Mouse (Mus musculus): ENCODE results near the gene Rpl36a.

The Rpl36a gene

DNA sequence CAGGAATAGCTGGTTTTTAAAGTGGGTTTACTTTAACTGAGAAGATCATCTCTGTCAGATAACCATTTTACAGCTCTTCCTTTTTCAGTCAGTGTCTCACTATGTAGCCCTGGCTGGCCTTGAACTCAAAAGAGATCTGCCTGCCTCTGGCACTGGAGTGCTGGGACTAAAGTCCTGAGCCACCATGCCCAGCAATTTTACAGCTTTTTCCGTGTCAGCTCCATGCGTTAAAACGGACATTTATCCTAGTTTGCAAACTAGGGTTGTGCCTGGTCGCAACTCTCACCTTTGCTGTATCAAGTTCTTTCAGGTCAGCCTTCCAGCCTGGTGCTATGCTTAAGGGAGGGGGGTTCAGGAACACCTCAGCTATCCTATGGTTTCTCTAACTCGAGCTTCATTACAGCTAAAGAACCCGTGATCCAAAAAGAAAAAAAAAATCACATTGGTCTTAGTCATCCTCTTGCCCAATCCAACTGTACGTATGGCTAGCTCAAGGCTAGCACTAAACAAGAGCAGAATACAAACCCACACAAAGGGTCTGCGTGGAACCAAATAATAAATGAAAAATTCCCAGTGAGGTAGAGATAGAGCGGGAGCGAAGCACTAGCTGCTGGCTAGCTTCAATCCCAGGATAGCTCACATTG lies 14.6 kb downstream of the Rpl36a start:
- DNase-seq (ENCODE audit: low read depth, low spot score) = no peak

DNA sequence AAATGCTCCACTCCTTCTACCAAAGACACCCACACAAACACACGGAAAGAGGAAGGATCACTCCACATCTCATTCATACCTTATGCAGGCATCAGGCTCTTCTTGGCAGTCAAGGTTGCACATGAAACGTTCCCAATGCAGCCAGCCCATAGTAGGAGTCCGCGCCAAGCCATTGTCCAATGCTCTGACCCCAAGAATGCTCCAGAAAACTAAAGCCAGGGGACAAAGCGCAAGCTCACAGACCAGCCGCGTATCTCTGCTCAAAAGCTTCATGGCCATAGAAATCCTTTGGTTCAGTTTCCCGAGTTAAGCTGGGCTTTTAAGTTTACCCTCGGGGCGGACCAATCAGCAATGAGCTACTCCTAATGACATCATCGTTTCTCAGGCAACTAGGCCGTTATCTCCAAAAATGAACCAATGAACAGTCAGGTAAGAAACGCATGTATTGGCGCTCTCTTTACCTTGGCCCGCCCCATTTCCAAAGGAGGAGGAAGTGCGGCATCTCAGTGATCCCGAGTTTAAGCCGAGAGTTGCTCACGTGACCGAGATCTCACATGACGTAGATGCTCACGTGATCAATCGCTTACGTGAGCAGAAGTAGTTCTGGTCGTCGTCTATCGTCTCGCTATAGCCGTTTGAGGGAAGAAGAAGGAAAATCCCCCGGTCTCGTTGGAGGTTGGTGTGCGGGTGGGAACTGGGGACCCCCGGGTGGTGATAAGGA lies 15.4 kb downstream of the Rpl36a start, which contains the start of the genes Gla and Hnrnph2:
Gene Gla, minus strand, starts transcription at position 467 of the 721 bp plus-strand sequence.
Gene Hnrnph2, plus strand, starts transcription at position 521 of the 721 bp plus-strand sequence.
- DNase-seq (ENCODE audit: low read depth, low spot score) = peak; percentile 97

DNA sequence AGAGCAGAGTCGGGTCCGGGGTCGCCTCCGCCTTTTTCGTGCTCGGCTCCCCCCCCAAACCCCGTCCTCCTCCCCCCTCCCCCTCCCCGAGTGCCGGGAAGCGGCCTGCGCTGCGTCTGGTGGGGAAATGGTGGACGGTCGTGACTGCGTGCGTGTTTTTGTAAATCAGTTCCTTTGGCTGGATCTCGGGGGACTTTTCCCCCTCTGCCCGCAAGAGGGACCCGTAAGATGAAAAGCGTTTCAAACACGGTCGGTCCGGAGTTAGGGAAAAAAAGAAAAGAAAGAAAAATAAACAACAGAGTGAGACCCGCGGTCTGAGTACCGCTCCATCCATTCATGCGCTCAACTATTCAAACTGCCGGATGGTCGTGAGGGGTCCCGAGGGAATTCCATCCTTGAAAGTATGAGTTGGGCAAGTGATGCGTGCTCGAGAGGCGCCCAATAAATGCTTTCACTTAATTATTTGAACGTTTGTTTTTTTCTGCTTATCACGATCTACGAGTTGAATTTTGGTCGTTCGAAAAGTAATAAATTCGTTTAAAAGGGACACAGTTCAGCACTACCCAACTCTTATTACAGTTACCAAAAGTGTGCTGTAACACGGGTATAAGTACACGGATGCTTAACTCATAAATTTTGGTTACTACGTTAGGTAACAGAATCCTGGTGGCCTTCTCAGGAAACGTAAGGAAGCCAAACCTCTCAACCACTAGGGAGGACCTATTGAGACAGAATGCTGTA lies 16.1 kb downstream of the Rpl36a start:
- DNase-seq (ENCODE audit: low read depth, low spot score) = peak; percentile 59

DNA sequence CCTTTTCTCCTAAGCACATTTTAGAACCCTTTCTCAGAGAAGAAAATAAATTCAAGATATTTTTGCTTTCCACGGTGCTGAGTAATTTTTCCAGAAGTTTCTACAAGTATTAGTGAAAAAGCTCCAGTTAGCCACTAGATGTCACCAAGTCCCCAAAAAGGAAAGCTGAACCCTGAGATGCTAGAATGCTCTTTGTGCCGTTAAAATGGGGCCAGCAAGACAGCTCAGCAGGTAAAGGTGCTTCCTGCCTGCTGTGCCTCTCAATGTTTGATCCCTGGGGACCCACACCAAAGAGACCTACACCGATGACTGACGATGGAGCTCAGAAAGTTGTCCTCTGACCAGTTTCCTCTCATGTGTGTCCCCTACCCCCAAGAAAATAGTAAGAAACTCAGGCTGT lies 24.0 kb downstream of the Rpl36a start:
- DNase-seq (ENCODE audit: low read depth, low spot score) = peak; percentile 57

DNA sequence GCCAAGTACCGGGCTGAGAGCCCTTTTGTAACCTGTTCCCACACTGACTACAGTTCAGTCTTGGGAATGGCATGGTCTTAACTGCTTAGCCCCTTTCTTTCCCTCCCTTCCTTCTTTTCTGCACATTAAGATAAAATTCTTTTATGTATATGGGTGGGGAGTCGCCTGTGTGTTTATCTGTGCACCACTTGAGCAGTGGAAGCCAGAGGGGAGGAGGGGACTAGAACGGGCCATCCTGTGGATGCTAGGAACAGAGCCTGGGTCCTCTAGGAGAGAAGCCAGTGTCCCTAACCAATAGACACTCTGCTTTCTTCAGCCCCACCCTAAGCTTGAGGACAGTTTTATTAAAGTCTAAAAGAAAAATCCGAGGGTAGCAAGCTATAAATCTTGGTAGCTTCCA lies 25.5 kb downstream of the Rpl36a start:
- DNase-seq (ENCODE audit: low read depth, low spot score) = no peak

DNA sequence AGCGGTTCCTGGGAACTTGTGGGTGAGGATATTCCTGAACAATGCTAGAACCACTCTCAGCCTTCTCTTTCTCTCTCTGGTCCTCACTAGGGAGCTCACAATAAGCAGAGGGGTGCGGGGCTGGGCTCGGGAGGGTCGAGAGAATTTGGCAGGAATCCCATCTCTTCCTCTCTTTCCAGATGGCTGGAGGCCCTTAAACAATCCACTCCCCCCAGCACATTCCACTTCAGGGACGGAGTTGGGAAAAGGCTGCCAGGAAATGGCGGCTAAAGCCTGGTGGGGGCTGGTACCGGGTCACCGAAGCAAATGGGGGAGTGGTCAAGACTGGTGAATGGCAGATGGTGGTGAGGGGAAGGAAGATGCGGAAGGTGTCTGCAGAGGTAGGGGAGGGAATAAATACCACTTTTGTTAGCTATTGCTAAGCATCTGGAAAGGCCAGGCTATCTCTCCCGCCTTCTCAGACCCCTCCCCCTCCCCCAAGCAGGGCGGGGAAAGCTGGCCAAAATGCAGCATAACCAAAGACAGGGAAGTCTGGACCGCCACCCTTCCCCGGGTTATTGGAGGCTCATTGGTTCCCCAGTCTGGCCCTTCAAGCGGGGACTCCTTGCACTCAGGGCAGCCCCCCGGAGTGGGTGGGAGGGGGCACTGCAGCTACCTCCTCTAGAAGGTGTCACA lies 27.0 kb downstream of the Rpl36a start:
- DNase-seq (ENCODE audit: low read depth, low spot score) = no peak

DNA sequence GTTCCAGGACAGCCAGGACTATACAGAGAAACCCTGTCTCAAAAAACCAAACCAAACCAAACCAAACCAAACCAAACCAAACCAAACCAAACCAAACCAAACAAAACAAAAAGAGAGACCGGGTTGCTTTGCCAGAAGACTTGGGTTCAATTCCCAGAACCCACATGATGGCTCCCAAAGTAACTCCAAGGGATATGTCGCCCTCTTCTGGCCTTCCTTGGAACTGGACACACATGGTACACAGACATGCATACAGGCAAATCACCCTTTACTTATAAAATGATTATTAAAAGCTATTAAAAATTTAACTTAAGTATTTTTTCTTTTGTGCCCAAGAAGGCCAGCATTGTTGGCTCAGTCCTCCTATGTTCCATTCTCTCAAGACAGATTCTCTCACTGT lies 28.9 kb downstream of the Rpl36a start:
- DNase-seq (ENCODE audit: low read depth, low spot score) = no peak

DNA sequence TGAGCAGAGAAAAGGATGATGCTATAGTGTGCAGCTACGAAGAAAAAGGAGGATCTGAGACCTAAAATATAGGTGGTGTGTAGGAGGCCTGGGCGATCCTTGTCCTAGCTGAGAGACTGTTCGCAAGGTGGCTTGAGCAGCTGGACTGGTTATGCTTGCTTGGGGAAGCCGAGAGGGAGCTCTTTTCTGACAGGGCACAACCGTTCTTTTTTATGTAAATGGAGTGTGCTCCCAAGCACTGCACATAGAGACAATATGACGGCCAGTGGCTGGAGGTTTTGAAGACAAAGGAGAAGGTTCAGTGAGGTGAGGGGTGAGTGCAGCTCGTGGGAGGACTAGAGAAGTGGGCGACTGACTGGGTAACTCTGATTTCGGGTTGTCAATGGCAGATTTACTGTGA lies 34.2 kb downstream of the Rpl36a start:
- no peak for DNase-seq (ENCODE audit: low read depth, low spot score)

DNA sequence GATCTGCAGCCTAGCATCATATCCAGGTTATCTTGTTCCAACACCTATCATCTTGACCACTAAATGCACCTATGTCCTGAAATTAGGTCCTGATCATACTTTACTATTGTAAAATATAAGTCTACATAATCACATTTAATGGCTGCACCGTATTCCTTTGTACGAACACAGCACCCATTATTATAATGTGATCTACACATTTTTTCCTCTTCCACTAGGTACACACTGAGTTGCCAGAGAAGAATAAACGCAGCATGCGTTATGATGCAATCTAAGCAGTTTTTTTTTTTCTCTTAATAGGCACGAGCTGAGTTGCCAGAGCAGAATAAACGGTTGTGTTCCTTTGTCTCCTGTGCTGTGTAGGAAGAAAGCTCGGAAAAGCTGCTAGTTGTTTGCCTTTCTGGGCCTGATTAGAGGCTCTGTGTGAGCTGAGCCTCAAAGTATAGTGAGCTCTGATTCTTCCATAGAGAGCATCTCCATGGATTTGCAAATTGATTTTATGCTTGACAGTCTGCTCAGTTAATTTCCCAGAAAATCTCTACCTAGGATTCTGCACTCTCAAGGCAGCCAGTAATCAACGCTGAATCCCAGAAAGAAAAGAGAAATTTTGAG lies 34.9 kb downstream of the Rpl36a start:
- no peak for DNase-seq (ENCODE audit: low read depth, low spot score)

DNA sequence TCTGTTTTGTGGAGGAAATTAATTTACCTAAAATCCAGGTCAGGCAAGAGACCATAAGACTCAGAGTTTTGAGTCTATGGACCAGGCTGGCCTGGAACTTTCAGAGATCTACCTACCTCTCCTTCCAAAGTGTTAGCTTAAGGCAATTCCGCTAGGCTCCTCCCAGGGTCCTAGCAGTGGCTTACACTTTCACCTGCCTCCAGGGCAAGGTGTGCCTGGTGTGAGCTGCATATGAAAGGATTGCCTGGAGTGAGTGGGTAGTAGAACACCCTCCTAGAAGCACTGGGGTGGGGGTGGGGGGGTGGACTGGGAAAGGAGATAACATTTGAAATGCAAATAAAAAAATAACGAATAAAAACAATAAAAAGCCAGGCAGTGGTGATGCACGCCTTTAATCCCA lies 36.2 kb downstream of the Rpl36a start:
- DNase-seq (ENCODE audit: low read depth, low spot score) = no peak

DNA sequence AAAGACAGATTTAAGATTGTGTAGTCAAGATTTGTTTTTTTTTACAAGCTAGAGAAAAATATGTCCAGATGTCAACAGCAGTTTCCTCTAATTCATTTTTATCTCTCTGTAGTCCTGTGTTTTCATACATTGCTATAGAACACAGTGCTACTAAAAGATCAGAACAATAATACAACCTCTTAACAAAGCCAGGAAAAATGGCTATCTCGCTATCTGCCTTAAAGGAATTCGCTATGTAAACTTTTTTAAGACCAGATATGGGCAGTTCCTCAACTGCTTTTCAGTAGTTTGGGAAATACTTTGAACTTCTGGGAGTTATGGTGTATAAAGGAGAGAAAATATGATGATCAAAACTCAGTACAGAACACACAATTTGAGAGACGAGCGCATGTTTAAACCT lies 37.9 kb downstream of the Rpl36a start:
- DNase-seq (ENCODE audit: low read depth, low spot score) = no peak

DNA sequence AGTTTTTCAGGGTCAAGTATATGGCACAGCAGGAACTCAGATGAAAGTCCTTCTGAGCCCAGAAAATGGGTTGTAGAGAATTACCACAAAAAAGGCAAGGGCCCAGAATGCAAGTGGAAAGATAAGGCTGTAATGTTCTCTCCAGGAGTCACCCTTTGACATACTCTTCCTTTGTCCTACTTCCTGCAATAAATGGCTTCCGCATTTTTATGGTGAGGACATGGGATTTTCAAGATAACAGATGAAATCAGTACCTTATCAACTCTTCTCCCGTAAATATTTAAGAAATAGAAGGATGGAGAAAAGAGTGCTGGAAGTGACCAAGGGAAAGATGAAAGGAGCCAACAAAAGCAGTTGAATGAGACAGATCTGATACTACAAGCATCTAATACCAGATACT lies 42.7 kb downstream of the Rpl36a start:
- DNase-seq (ENCODE audit: low read depth, low spot score) = no peak

DNA sequence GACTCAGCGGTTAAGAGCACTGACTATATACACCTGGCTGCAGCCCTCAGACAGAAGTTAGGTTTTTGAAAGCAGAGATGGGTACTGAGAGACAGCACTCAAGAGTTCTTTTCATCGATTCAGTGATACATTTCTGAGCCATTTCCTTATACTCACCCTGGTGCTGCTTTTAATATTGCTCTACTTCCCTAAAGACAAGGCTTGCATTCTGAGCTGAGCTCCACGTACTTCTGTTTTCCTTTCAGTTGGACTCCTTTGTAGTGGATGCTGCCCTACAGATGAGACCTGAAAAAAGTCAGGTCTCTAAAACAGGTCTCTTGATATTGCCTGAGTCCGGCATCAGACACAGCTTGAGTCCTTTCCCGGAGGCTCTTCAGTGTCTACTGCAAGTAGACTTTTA lies 47.3 kb downstream of the Rpl36a start:
- no peak for DNase-seq (ENCODE audit: low read depth, low spot score)

DNA sequence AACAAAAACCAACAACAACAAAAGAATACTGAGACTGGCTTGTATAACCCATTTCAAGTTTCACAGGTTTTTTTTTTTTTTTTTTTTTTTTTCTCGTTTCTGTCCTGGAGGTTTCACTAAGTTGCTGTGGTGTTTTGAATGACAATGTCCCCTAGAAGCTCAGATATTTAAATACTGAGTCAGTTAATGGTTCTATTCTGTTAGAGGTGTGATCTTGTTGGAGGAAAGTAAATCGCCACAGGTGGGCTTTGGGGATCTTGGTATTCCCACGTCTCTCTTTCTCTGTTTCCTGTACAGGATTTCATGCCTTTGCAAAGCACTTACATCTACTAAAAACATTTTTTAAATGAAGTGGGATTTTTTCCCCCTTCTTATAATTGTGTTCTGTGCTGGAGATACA lies 49.7 kb downstream of the Rpl36a start:
- no peak for DNase-seq (ENCODE audit: low read depth, low spot score)

DNA sequence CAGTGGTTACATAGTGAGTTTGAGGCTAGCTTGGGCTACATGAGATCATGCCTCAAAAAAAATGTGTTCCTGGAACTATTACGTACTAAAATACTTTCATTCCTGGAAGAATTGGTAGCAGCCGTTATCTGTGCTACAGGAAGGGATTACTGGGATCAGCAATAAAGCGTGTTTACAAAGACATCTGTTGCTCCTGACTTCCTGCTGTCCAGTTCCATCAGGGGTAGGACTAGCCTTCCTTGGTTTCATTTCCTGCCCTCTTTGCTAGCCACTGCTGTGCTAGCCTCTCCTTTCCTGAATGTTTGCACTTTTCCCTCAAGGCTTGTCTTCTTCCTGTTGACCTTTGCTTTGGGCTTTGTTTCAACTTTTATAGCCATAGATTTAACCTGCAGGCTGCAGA lies 50.4 kb downstream of the Rpl36a start:
- no peak for DNase-seq (ENCODE audit: low read depth, low spot score)

All from CD4-positive helper T cell, adult 2 months (primary cell).